Mouse (Mus musculus): ENCODE measurements around the gene Mcu.

Mcu gene

DNA sequence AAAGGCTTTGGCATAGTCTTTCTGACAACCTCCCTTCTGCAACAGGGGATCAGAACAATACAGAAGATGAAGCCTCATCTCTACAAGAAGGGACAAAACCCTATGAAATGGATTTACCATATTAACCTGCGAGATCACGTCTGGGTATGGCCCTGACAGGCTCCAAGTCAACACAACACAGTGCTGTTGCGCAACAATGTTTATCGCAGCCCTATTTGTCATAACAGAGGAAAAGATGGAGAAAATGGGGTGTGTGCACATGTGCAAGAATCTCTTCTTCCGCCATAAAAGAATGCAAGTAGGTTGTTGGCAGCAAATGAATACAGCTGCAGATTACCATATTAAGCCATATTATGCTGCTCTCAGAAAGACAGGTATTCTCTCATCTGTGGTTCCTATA, 88.7 kb downstream of the Mcu start:
- no peak for DNase-seq

- no peak for DNase-seq
Measured at GRCm38 (mm10) chr10:59527311-59527710, 89.2 kb downstream of the Mcu start.

DNA sequence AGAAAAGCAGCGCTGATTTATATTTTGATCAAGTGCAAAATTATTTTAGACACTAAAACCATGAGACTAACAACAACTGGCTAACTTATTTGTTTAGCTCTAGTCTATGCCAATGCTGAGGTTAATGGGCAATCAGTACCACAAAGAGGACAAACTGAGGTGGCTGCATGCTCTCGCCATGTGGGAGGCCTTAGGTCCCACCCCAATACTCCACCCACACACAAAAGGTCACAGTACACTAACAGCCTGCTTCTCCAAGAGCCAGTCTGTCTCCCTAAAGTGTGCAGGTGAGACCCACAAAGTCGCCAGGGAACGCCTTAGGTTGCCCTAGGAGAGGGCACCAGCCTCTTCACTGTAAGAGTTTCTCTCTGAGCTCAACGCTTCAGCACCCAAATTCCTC, 91.8 kb downstream of the Mcu start:
- DNase-seq, result no peak

DNA sequence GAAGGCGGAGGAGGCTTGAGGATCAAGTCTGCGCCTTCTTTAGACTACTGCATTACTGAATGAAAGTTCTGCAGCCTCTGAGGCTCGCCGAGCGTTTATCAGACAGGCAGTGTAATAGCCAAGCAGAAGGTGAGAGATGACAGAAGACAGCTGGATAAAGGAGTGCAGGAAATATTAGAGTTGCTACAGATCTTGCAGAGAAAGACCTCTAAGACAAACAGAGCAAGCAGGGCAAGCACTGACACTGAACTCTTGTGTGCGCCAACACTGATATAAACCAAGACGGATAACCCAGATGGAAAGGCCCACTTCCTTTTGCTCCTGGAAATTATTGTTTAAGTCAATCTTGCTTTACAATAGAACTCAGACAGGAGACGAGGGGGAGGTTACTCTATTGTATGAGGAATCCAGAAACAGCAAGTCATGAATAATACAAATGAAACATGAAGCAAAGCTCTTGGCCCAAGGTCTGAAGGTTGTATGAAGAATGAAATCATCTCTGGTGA, 92.6 kb downstream of the Mcu start:
- DNase-seq, result no peak

- DNase-seq, result no peak
Measured at GRCm38 (mm10) chr10:59520701-59521100, 95.8 kb downstream of the Mcu start.

DNA sequence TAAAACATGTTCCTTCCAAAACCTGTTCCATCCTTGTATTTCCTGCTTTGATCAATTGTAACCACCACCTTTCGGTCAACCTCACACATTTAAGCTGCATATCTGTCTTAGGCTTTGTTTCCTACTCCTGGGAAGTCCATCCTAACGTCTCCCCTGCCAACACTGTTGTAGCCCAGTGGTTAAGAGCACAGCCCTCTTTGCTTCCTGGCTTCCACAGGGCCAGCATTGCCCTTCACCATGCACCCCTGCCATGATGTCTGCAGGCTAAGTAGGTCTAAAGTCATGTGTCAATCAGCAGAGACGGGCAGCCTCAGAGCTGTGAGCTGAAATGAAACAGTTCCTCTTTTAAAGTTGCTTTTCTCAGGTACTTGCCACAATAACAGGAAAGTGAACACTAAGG, 97.1 kb downstream of the Mcu start:
- no peak for DNase-seq

- no peak for DNase-seq
Measured at GRCm38 (mm10) chr10:59517201-59517600, 99.3 kb downstream of the Mcu start.

- no peak for DNase-seq
Measured at GRCm38 (mm10) chr10:59514739-59515464, 101.6 kb downstream of the Mcu start.

GRCm38 (mm10) chr10:59512173-59512572, 104.3 kb downstream of the Mcu start:
- DNase-seq, result no peak

DNA sequence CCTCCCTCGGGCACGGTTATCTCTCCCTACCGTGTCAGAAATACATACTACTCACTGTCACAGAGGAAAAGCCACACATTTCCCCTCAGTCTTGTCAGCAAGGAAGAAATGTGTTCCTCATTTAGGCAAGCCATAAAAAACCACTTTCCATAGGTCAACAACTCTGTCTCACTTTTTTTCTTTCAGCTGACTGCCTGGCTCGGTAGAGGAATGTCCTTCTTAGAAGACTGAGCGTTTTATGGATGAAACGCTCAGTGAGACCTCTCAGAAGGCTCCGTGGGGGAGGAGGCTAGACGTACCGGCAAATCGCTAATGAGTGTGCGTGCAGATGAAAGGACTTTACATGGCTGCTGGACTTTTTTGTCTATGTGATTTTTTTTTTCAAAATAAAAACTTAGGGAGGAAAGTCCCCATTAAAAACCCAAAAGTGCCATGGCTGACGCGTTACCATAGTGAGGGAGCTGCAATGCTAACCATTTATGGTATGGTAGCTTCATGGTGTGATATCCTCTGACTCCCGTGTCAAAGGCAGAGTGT, 105.0 kb downstream of the Mcu start:
- no peak for DNase-seq

DNA sequence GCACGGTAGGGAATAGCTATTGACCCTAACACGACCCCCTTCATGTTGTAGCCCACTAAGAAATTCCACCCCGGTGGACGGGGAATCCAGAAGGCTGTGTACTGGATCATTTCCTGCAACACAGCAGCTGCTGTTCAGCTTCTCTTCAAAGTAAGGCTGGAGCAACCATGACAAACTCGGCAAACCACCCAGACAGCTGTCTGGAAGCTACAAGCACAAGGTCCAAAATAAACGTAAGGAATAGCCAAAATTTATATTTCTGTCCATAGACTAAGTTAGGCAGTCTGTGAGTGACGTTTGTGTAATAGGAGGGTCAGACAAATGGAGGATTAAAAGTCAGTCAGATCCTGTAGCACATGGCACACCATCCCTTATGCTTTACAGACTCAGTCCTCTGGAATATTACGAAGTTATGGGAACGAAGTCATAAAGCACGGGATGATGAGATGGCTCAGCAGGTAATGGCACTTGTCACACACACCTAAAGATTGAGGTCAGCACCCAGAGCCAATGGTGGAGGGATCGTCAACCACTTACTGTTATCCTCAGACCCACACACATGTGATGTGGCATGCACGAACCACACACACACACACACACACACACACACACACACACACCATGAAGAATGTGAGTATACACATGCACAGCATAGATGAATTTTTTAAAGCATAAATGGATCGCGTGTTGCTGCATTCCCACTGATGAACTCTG, 105.6 kb downstream of the Mcu start:
- DNase-seq, result no peak

GRCm38 (mm10) chr10:59509197-59509596, 107.3 kb downstream of the Mcu start:
- no peak for DNase-seq

GRCm38 (mm10) chr10:59506711-59507110, 109.8 kb downstream of the Mcu start:
- DNase-seq, result no peak

DNA sequence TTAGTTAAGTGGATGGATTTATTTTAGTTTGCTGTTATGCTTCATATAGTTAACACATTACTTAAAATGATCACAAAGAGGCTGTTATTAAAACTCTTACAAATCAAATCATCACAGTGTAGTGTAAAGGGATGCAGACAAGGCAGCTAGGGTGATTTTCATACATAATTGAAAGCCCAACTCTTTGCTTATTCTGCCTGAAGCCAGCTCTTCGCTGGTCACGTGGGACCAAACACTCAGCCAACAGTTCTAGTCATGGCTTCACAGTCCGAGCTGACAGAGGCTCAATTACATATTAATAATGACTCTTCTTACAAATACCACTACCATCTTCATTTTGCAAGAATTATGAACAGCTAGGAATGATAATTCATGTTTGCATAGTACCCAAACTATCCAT, 112.2 kb downstream of the Mcu start:
- no peak for DNase-seq

GRCm38 (mm10) chr10:59503433-59504210, 112.9 kb downstream of the Mcu start:
- DNase-seq, result no peak

DNA sequence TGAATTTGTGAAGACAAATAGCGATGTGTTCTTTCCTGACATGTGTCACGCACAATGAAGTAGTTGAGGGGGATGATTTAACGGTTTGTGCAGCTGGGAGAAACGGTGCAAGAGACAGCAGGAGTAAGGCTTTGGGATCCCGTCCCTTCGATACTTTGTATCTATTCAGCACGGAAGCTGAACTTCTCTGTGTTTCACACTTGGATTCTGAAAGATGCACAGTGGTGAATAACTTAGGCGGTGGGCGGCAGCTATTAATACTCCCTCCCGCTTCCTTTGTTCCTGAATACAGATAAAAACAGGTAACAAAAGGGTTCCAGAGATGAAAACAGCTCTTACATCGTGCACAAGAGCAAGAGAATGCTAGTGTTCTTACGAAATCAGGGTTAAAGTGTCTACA, 114.1 kb downstream of the Mcu start:
- DNase-seq, result no peak

- DNase-seq, result no peak
Measured at GRCm38 (mm10) chr10:59501761-59502160, 114.7 kb downstream of the Mcu start.

GRCm38 (mm10) chr10:59500225-59500624, 116.3 kb downstream of the Mcu start:
- no peak for DNase-seq

DNA sequence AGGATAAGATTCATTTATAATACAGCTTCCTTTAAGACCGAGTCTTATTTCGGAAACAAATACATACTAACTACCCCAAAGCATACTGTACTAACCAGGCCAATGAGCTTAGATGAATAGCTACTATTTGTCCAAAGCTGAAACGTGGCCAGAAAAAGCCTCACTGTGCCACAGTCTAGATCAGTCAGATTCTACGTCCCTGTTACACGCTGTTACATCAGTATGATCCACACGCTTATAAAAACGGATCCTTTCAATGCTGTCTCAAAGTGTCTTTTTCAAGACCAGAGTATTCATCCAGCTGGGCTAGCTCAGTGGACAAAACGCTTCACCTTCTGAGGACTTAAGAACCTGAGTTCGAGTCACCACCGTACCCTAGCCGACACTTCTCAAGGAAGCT, 119.5 kb downstream of the Mcu start:
- DNase-seq, result no peak

DNA sequence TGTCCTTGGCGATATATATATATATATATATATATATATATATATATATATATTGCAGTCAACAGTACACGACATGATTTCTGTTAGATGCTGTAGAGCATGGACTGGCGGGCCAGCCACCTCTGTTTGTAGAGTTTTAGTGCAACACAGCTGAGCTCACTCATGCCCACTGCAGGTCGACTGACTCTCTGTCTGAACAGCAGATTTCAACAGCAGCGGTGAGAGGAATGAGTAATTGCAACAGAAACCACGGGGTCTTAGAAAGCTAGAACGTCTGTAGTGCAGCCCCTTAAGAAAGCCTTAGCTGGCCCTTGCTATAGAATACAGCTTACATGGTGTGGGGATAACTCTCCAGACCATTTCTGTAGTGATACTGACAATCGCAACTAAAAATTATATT, 121.6 kb downstream of the Mcu start:
- DNase-seq, result no peak

DNA sequence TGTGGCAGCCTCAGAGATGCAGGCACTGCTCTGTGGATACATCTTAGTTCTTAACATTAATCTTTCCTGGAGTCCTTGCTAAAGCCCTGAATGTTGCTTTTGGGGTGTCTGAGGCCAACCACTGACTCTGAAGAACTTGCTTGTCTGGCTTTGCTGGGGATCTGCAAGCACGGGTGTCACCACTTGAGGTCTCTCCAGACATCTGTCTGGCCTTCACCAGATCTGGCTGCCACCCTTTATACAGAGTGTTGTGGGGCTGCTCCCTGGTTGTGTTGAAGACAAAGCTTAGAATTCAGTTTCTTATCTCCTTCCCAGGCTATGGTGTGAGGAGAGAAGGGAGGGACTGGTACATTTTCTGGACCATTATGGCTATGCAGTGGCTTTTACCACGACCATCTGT, 122.4 kb downstream of the Mcu start:
- DNase-seq, result no peak

- DNase-seq, result no peak
Measured at GRCm38 (mm10) chr10:59490920-59491319, 125.6 kb downstream of the Mcu start.

DNA sequence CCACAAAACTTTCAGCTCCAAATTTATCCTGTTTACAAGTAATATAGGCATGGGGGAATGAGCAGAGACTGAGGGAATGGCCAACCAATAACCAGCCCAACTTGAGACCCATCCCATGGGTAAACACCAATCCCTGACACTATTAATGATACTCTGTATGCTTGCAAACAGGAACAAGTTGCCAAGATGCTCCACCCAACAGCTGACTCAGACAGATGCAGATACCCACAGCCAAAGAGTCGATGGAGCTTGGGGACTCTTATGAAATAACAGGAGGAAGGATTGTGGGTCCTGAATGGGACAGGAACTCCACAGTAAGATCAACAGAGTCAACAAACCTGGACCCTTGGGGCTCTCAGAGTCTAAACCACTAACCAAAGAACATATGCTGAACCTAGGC, 127.1 kb downstream of the Mcu start:
- no peak for DNase-seq
